Mouse (Mus musculus) frontal cortex, postnatal 14 days (tissue): ENCODE measurements at regions not wholly inside any gene's neighbourhood (a gene's known extent, or its start where the extent isn't known, plus 50 kb on each side); places are given as distances from the start of the nearest gene placed in this dataset.
A peak's percentile ranks its signal among the peaks of the same experiment; 100 is the strongest.

Experiments used
- DNase-seq, 2 experiments: peaks; one replicate each; pipeline ENCODE4 v3.0.0; 2022; ENCODE audit warnings: low spot score in 2 of 2

DNA sequence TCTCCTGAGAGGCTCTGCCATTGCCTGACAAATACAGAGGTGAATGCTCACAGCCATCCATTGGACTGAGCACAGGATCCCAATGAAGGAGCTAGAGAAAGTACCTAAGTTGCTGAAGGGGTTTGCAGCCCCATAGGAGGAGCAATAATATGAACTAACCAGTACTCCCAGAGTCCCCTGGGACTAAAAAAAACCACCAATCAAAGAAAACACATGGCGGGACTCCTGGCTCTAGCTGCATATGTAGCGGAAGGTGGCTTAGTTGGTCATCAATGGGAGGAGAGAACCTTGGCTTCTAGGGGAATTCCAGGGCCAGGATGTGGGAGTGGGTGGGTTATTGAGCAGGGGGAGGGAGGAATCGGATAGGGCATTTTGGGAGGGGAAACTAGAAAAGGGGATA is 207.8 kb downstream of the Otol1 start:
- no peak for DNase-seq

GRCm38 (mm10) chr3:70216096-70216495 is 208.7 kb downstream of the Otol1 start:
- DNase-seq = no peak

- no peak for DNase-seq
Measured at GRCm38 (mm10) chr3:70218757-70219360, 211.4 kb downstream of the Otol1 start.

DNA sequence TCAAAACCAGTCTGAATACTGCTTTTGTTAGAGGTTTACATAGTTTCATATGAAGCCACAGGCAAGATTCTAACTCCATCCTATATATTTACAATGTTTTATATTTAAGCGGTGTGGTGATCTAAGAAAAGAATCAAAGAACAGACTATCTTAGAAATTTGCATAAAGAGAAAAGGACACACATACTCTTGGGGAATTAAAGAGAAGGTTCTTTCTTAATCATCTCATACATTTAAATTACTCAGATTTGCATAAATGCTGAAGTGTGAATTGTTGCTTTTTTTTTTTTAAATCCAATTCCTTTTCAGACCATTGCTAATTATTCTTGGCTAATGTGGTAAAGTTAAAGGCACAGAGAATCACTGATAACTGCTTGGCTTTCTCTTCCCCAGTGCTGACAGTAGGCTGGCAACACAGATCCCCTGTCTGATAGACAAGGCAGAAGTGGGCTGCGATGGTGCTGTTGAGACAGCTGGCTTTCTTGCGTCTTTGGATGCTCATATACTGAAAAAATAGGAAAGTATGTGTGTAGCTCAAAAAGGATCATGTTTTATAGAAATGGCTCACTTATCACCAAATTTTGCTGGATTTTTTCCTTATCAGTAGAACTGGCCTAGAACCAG is 216.1 kb downstream of the Otol1 start:
- DNase-seq = peak in 1 of 2 experiments; percentile 23

DNA sequence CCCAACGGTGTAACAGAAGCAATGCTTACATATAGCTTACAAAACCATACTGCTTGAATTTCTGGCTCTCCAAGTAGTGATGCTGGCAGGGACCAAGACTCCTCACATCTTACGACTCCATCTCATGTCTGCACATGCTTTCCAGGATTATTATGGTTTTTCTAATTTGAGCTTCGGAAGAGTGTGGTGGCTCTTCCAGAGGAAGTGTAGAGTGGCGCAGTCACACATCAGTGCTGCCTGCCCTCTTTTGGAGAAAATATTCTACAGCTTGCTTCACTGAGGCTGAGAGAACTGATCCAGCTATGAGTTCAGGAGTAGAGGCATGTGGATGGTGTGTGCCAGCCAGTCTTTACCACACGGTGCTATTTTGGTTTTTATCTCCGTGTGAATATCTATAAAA is 217.4 kb downstream of the Otol1 start:
- peak in 1 of 2 experiments; percentile 14 for DNase-seq

DNA sequence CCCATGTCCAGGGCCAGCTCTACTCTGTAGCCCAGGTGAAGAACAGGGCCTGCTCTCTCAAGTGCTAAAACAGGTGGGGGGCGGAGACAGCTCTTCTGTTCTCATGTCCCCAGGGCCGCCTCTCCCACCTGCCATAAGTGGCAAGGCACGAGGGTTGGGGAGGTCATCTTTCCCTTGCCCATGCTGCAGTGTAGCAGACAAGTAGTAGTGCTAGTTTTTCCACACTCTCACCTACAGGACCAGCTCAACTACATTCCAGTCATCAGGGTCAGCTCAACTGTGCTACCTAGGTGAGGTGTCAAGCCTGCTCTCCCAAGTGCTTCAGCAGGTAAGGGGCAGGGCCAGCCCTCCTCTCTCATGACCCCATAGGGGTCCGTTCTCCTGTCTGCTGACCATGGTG is 219.8 kb downstream of the Otol1 start:
- no peak for DNase-seq

GRCm38 (mm10) chr3:70248655-70249054 is 241.2 kb downstream of the Otol1 start:
- DNase-seq = no peak

- no peak for DNase-seq
Measured at GRCm38 (mm10) chr3:70249922-70250321, 242.5 kb downstream of the Otol1 start.

GRCm38 (mm10) chr3:70250733-70251132 is 243.3 kb downstream of the Otol1 start:
- DNase-seq = no peak

GRCm38 (mm10) chr3:70263318-70263717 is 255.9 kb downstream of the Otol1 start:
- DNase-seq = no peak

- no peak for DNase-seq
Measured at GRCm38 (mm10) chr3:70288590-70289388, 281.4 kb downstream of the Otol1 start.

DNA sequence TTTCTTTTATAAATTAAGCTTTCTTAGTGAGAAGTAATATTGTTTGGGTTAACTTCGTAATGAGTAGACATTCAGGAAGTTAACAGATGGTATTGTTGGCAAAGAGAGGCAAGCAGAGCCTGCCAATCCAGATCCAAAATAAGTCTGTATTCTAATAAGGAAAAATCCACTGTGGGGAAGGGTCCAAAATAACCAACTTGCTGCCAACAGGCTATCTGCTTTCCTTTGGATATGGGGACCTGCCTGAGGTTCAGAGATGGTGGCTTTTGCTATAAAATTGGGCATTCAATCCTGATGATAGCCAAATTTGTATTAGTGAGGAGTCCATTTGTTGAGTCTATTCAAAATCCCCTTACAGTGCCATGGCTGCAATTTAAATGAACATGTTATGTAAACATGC is 300.1 kb downstream of the Otol1 start:
- no peak for DNase-seq

GRCm38 (mm10) chr3:70308061-70308461 is 300.6 kb downstream of the Otol1 start:
- no peak for DNase-seq

DNA sequence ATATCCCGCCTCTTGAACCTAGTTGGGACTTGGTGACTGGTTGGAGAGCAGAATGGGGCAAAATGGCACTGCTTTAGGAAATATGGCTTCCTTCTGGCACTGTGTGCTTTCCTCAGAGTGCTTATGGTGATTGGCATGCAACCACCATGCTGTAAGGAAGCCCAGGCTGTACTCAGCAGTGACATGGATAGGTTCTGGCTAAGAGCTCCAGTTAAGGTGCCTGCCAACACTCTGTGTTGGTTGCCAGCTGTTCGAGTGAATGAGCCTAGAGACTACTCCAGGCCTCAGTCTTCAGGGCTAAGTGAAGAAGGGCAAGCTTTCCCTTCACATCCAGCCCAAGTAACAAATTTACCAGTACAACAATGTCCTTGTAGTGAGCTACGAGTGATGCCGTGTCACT is 301.9 kb downstream of the Otol1 start:
- DNase-seq = no peak

DNA sequence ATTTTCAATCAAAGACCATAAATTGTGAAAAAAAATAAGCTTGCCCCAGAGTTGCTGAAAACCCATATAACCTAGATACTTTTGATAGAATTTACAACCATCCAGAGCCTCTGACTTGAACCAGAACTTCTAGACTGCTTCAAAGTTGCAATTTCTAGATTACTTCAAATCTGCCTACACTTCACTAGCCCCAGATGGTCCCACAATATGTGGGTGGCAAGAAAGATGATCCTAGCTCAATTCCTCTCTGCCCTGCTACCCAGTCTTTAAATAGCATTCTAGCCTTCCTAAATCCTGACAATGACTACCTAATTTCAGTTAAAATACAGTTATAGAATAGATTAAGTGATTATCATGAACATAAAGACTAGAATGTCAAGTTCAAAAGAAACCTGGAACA is 303.6 kb downstream of the Otol1 start:
- no peak for DNase-seq

GRCm38 (mm10) chr3:70312034-70312433 is 304.6 kb downstream of the Otol1 start:
- no peak for DNase-seq

DNA sequence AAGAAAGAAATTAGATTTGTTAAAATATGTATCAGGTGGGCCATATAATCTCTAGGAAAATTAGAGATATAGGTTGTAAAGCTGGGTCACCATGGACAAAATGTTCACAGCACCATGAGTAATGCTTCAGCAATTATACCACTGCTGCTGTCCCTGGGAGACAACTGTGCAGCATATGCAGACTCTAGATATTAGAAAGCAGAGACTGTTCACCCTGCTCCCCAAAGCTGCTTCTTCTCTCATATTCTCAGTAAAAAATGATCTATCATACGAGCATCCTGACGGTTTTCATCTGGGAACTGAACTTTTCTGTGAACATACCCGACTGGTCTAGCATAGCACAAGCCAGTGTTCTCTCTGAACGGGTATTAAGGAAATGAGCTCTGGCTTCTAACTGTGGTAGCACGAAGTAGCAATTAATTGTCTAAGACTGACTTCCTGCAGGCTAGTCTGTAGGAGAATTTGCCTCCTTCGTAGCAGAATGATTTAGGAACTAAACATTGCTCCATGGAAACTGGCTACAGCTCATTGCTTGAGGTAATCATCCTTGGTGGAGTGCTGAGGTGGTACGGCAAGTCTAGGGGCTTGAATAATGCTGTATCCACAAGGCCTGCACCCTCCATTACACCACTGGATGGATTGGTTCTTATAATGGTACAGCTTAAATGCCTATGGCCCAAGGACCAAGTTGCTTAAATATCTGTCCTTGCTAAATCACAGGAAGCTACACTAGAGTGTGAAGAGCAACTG is 305.9 kb downstream of the Otol1 start:
- no peak for DNase-seq

DNA sequence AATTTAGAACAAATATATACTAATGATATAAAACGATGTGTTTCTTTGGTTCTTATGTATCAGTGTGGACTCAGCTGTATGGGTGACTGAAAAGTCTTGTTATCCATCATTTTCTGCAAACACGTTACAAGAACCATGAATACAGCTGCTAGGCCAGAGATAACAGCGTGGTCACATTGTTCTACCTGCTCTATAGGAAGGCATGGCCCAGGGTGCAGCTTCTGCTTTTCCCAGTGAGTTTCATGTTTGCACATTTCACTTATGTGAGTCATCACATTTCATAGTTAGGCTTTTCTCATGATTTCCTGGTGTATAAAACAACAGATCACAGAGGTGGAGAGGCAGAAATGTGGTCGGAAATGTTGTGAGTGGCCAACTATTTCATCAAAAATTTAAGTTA is 306.8 kb downstream of the Otol1 start:
- DNase-seq = no peak

GRCm38 (mm10) chr3:70318377-70318776 is 311.0 kb downstream of the Otol1 start:
- no peak for DNase-seq

DNA sequence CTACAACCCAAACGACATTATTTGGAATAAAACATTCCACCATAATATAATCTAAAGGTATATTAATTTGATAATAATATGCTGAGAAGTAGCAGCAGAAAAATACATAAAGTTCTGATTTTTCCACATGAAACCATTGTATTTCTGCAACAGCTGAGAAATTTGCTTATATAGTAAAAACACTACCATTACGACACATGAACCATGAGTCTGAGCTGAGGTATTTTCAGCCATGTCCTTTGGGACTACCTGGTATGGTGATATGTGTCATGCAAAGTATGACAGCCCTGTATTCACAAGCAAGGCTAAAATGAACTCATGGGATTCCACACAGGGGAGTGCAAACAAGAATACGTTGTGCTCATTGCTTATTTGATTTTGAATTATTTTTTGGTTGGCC is 311.7 kb downstream of the Otol1 start:
- DNase-seq = no peak

DNA sequence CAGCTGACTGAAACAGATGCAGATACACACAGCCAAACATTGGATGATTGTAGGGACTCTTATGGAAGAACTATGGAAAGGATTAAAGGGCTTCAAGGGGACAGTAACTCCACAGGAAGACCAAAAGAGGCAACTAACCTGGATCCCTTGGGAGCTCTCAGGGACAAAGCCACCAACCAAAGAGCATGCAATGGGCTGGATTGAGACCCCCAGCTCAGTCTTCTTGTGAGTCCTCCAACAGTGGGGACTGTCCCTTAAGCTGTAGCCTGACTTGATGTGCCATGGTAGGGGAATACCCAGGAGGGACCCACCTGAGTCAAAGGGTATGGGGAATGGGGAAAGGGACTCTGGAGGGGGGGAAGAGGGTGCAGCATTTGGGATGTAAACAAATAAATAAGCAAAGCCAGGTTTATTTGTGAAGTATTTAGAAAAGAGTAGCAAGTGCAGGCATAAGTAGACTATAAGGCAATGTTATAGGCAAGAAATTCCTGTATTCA is 313.8 kb downstream of the Otol1 start:
- no peak for DNase-seq

- no peak for DNase-seq
Measured at GRCm38 (mm10) chr3:70324692-70325091, 317.3 kb downstream of the Otol1 start.
